Mouse (Mus musculus): Measurements from ENCODE around the gene Prox1. TPM values are rescaled to one million over a fixed set of nuclear protein-coding genes. Genes with fewer than 3 reads are reported as not detected.

The Prox1 gene
- polyA plus RNA-seq, 1 experiment from 2014 or later, result 17.8 TPM

DNA sequence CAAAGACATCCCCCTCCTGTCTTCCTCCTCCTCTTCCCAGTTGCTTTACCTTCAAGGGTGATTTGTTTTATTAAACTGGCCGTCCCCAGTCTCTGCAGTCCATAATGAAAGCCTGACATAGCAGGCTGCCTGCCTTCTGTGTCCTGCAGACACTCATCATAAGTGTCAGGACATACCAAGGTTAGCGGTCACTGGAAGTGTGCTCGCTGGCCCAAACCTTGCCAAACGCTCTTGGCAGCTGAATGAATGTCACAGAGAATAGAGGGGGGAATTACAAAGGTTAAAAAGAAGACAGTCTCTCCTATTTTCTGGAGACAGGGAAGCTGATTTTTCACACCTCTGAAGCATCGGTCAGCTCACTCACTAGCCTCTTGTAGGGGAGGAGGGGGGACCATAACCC is 42.6 kb downstream of the Prox1 start:
- 16% methylated on average over 5 of the region's 5 CpGs for whole genome bisulfite sequencing
- Histone ChIP-seq H3K9ac (replicated peaks; ENCODE audit: low read depth, low read length) (no peak overlapping the region), H3K4me3 (ENCODE audit: low read depth, low read length) (no peak overlapping the region), H3K27ac (ENCODE audit: low read depth, low read length) (peak overlapping the region; percentile 73), H3K4me2 (ENCODE audit: low read depth, low read length) (no peak overlapping the region), H3K9me3 (ENCODE audit: control insufficient read depth, low read length) (no peaks in the 10 kb centered on the region), H3K36me3 (ENCODE audit: control insufficient read depth, insufficient read depth, low read length) (no peaks in the 10 kb centered on the region), H3K4me1 (ENCODE audit: control insufficient read depth, insufficient read depth, low read length) (peaks cover 14% of the 10 kb centered on the region), H3K27me3 (ENCODE audit: control insufficient read depth, insufficient read depth, low read length) (no peaks in the 10 kb centered on the region)
- ATAC-seq (ENCODE audit: low read depth), result 0 out of 2 replicates have a peak, but pooled peaks have one; percentile 33

DNA sequence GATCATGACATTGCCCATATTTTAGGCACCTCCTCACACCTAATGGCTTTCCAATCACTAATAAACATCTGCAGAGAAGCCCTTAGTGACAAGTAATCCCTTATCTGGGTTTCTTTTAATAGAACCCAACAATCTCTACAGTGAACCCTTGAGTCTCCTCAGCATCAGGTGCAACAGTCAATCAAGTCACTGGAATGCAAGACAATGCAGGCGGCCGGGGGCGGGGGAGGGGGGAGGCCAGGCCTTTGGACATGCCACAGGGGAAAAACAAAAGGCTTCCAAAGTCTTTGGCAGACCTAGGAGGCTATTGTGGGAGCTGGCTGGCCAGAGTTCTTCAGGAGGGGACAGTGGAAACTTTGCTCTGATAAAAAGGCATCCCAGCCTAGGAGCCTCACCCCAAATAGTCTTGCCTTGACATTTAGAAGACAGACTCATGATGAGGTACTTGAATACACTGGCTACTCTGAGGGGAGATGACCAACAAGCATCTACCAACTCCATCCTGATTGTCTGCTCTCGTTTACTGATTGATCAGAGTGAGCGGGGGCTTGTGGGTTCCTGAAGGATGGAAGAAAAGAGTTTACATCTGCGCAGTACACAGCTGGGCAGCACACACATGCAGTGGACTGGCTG is 43.2 kb downstream of the Prox1 start:
- no peak overlapping the region for H3K4me2 ChIP-seq (ENCODE audit: low read depth, low read length)
- H3K27me3 ChIP-seq (ENCODE audit: control insufficient read depth, insufficient read depth, low read length), result no peaks in the 10 kb centered on the region
- no peaks in the 10 kb centered on the region for H3K36me3 ChIP-seq (ENCODE audit: control insufficient read depth, insufficient read depth, low read length)
- no peak overlapping the region for H3K4me3 ChIP-seq (ENCODE audit: low read depth, low read length)
- 40% methylated on average over 6 of the region's 6 CpGs for WGBS
- H3K4me1 ChIP-seq (ENCODE audit: control insufficient read depth, insufficient read depth, low read length), result peaks cover 14% of the 10 kb centered on the region
- no peak overlapping the region; the same call in 1 of the 2 replicates for H3K27ac ChIP-seq (ENCODE audit: low read depth, low read length)
- no peaks in the 10 kb centered on the region for H3K9me3 ChIP-seq (ENCODE audit: control insufficient read depth, low read length)
- no peak overlapping the region for H3K9ac ChIP-seq (replicated peaks; ENCODE audit: low read depth, low read length)
- ATAC-seq (ENCODE audit: low read depth), result 0 out of 2 replicates have a peak, but pooled peaks have one; percentile 39

DNA sequence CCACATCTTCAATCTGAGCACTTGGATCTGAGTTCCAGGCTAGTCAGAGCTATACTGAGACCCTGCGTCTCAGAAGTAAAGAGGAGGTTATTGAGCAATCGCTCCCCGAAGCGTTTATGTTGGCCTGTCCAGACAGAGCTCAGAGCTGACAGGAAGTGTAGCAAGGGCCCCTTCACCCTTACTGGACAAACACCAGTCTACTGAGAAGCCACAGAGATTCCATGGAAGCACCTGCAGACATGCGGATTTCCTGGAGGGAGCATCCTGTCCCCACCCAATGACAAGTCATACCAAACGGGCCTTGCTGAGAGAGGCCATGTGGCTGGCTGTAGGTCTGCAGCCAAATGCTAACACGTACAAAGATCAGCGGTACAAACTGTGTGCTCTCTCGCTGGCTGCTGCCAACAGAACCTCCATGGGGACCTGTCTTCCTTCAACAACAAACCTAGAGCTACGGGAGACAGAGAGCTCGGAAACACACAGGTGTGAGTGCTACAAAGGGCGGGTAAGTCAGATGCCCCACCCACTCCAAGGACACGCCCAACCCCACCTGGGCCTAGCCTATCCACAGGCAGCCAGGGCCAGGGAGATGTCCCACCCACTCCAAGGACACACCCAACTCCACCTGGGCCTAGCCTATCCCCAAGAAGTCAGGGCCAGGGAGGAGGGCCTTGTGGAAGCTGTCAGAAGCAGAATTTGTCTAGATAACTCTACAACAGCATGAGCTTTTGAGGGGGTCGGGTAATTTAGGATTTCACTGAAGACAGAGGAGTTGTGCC is 45.4 kb downstream of the Prox1 start:
- ATAC-seq (ENCODE audit: low read depth), result no peak

DNA sequence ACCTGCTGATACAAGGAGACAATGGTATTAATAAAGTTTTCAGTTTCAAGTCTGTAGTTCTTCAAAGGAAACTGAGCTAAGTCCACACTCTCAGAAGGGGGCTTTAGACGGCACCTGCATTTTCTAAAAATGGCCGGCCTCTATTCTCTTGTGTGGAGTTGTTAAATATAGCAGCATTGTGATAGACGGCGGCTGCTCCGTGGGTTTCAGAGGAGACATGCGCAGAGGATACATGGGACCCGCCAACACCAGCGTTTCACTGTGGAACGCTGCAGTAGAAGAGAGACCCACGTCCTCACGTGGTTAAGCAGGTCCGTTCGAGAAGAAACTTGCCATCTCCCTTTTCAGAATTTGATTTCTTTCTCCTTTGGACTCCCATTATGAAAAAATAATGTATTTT is 47.1 kb downstream of the Prox1 start:
- ATAC-seq (ENCODE audit: low read depth), result no peak
- Histone ChIP-seq H3K36me3 (ENCODE audit: control insufficient read depth, insufficient read depth, low read length) (no peaks in the 10 kb centered on the region), H3K4me3 (ENCODE audit: low read depth, low read length) (no peak overlapping the region), H3K27me3 (ENCODE audit: control insufficient read depth, insufficient read depth, low read length) (no peaks in the 10 kb centered on the region), H3K27ac (ENCODE audit: low read depth, low read length) (no peak overlapping the region), H3K9ac (replicated peaks; ENCODE audit: low read depth, low read length) (no peak overlapping the region), H3K9me3 (ENCODE audit: control insufficient read depth, low read length) (no peaks in the 10 kb centered on the region), H3K4me1 (ENCODE audit: control insufficient read depth, insufficient read depth, low read length) (peaks cover 7% of the 10 kb centered on the region), H3K4me2 (ENCODE audit: low read depth, low read length) (no peak overlapping the region)
- WGBS, result 92% methylated on average over 13 of the region's 13 CpGs

More for the DNA sequence above, 45.4 kb downstream of the Prox1 start:
- Histone ChIP-seq H3K9ac (replicated peaks; ENCODE audit: low read depth, low read length) (no peak overlapping the region), H3K4me1 (ENCODE audit: control insufficient read depth, insufficient read depth, low read length) (peaks cover 14% of the 10 kb centered on the region), H3K4me3 (ENCODE audit: low read depth, low read length) (no peak overlapping the region), H3K27ac (ENCODE audit: low read depth, low read length) (no peak overlapping the region), H3K27me3 (ENCODE audit: control insufficient read depth, insufficient read depth, low read length) (no peaks in the 10 kb centered on the region), H3K36me3 (ENCODE audit: control insufficient read depth, insufficient read depth, low read length) (no peaks in the 10 kb centered on the region), H3K4me2 (ENCODE audit: low read depth, low read length) (no peak overlapping the region), H3K9me3 (ENCODE audit: control insufficient read depth, low read length) (no peaks in the 10 kb centered on the region)
- 86% methylated on average over 14 of the region's 14 CpGs for WGBS

DNA sequence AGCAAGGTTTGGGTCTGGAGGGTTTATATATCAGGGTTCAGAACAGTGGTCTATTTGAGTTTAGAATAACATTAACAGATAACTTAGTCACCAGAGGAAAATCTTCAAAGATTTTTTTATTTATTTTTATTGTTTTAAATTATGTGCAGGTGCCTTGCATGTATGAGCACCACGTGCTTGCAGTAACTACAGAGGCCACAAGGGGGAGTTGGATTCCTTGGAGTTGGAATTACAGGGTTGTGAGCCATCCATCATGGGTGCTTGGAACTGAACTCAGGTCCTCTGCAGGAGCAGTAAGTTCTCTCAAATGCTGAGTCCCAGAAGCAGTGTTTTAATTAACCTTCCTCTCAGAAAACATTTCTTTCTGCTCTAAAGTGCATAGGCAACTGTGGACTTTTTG is 54.5 kb downstream of the Prox1 start:
- Histone ChIP-seq H3K4me3 (ENCODE audit: low read depth, low read length) (no peak overlapping the region), H3K4me2 (ENCODE audit: low read depth, low read length) (no peak overlapping the region), H3K36me3 (ENCODE audit: control insufficient read depth, insufficient read depth, low read length) (no peaks in the 10 kb centered on the region), H3K9ac (replicated peaks; ENCODE audit: low read depth, low read length) (no peak overlapping the region), H3K9me3 (ENCODE audit: control insufficient read depth, low read length) (no peaks in the 10 kb centered on the region), H3K27me3 (ENCODE audit: control insufficient read depth, insufficient read depth, low read length) (no peaks in the 10 kb centered on the region), H3K27ac (ENCODE audit: low read depth, low read length) (no peak overlapping the region), H3K4me1 (ENCODE audit: control insufficient read depth, insufficient read depth, low read length) (no peaks in the 10 kb centered on the region)
- WGBS, result 77% methylated on average over 1 of the region's 1 CpGs
- no peak for ATAC-seq (ENCODE audit: low read depth)

DNA sequence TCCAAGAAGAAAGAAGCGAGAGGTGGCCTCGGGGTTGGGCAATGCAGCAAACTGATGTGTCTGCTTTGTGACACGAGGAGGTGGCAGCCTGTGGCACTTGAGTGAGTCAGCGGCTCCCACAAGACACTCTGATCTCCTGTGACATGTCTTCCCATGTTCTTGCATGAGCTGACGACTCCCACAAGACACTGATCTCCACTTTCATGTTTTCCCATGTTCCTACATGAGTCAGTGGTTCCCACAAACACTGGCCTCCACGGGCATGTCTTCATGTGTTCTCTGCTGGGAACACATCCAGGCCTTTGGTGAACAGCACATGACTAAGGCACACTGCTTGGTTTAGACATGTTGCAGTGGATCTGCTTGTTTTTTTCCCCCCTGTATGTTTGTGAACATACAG is 58.8 kb downstream of the Prox1 start:
- H3K36me3 ChIP-seq (ENCODE audit: control insufficient read depth, insufficient read depth, low read length), result no peaks in the 10 kb centered on the region
- no peak overlapping the region for H3K9ac ChIP-seq (replicated peaks; ENCODE audit: low read depth, low read length)
- WGBS, result 62% methylated on average over 6 of the region's 6 CpGs
- no peak overlapping the region for H3K27ac ChIP-seq (ENCODE audit: low read depth, low read length)
- no peaks in the 10 kb centered on the region for H3K27me3 ChIP-seq (ENCODE audit: control insufficient read depth, insufficient read depth, low read length)
- no peak for ATAC-seq (ENCODE audit: low read depth)
- H3K4me1 ChIP-seq (ENCODE audit: control insufficient read depth, insufficient read depth, low read length), result no peaks in the 10 kb centered on the region
- no peak overlapping the region for H3K4me3 ChIP-seq (ENCODE audit: low read depth, low read length)
- H3K4me2 ChIP-seq (ENCODE audit: low read depth, low read length), result no peak overlapping the region
- H3K9me3 ChIP-seq (ENCODE audit: control insufficient read depth, low read length), result no peaks in the 10 kb centered on the region

DNA sequence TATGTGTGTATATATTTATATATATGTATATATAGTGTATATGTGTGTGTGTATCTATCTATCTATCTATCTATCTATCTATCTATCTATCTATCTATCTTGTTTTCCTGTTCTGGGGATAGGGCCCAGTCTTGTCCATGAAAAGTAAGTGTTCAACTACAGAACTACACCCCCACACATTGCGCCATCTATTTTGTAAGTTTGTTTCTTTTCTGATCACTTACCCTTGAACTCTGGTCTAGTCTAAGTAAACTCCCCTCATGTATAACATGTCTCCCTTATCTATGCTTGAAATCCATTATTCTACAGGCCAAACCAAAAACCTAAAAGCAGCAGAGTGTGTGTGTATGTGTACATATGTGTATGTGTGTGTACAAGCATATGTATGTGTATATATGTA is 62.9 kb downstream of the Prox1 start:
- Histone ChIP-seq H3K27ac (ENCODE audit: low read depth, low read length) (no peak overlapping the region), H3K4me1 (ENCODE audit: control insufficient read depth, insufficient read depth, low read length) (no peaks in the 10 kb centered on the region), H3K36me3 (ENCODE audit: control insufficient read depth, insufficient read depth, low read length) (no peaks in the 10 kb centered on the region), H3K9ac (replicated peaks; ENCODE audit: low read depth, low read length) (no peak overlapping the region), H3K27me3 (ENCODE audit: control insufficient read depth, insufficient read depth, low read length) (no peaks in the 10 kb centered on the region), H3K4me2 (ENCODE audit: low read depth, low read length) (no peak overlapping the region), H3K4me3 (ENCODE audit: low read depth, low read length) (no peak overlapping the region), H3K9me3 (ENCODE audit: control insufficient read depth, low read length) (no peaks in the 10 kb centered on the region)
- WGBS, result 97% methylated on average over 1 of the region's 1 CpGs
- no peak for ATAC-seq (ENCODE audit: low read depth)

DNA sequence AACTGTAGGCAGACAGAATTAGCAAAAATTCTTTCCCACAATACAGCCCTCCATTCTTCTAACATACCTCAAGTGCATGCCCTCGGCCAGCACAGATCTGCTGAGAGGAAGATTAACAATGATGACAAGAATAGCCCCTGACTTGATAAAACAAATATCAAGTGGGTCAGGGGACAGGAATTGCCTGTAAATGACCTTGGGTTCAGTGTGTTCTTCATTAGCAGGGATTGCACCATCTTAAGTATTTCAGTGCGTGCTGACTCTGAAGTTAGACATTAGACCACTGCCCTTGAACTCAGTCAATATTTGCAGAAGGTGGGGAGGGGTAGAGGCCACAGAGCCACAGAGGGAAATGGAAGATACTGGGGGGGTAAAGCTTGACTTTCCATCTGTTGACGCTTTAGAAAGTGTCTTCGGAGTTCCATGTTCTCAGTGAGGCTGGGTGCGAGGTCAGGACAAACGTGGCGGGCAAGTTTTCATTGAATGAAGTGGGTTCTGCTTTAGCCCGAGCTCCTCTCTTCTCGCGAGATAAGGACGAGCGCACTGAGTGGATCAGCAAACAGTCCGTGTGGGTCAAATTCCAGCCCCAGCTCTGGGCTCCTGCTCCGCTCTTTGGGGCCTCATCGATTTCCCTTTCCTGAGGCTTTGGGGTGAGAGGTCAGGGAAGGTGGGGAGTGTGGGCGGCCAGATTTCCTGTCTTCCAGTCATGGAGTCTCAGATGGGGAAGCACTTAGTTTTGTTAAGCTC is 63.7 kb downstream of the Prox1 start:
- Histone ChIP-seq H3K4me3 (ENCODE audit: low read depth, low read length) (no peak overlapping the region), H3K27me3 (ENCODE audit: control insufficient read depth, insufficient read depth, low read length) (no peaks in the 10 kb centered on the region), H3K4me2 (ENCODE audit: low read depth, low read length) (no peak overlapping the region), H3K9me3 (ENCODE audit: control insufficient read depth, low read length) (no peaks in the 10 kb centered on the region), H3K27ac (ENCODE audit: low read depth, low read length) (no peak overlapping the region), H3K36me3 (ENCODE audit: control insufficient read depth, insufficient read depth, low read length) (no peaks in the 10 kb centered on the region), H3K4me1 (ENCODE audit: control insufficient read depth, insufficient read depth, low read length) (no peaks in the 10 kb centered on the region), H3K9ac (replicated peaks; ENCODE audit: low read depth, low read length) (no peak overlapping the region)
- ATAC-seq (ENCODE audit: low read depth), result no peak
- 86% methylated on average over 16 of the region's 16 CpGs for WGBS

DNA sequence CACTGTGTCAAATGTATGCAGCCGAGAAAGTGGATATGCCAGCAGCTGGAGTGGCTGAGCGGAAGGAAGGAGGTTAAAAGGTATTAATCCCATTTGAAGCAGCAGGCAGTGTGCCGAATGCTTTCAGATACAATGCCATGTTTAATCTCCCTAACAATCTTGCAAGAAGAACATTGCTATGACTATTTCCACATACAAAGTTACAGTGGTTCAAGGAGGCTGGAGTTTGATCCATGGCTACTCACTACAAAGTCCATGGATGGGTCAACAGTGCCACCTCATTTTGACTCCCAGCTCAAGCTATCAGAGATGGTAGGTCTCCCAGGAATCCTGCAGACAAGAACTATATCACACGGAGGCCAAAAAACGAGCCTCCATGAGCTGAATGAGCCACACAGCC is 64.5 kb downstream of the Prox1 start:
- Histone ChIP-seq H3K27ac (ENCODE audit: low read depth, low read length) (no peak overlapping the region), H3K9me3 (ENCODE audit: control insufficient read depth, low read length) (no peaks in the 10 kb centered on the region), H3K36me3 (ENCODE audit: control insufficient read depth, insufficient read depth, low read length) (no peaks in the 10 kb centered on the region), H3K4me2 (ENCODE audit: low read depth, low read length) (no peak overlapping the region), H3K9ac (replicated peaks; ENCODE audit: low read depth, low read length) (no peak overlapping the region), H3K27me3 (ENCODE audit: control insufficient read depth, insufficient read depth, low read length) (no peaks in the 10 kb centered on the region), H3K4me3 (ENCODE audit: low read depth, low read length) (no peak overlapping the region), H3K4me1 (ENCODE audit: control insufficient read depth, insufficient read depth, low read length) (no peaks in the 10 kb centered on the region)
- no peak for ATAC-seq (ENCODE audit: low read depth)
- 82% methylated on average over 5 of the region's 5 CpGs for WGBS

Data from neural tube, embryonic 14.5 days (tissue).